Mouse (Mus musculus): ENCODE measurements around the gene Nlrp14.
"Not testable (repeated sequence)": the region's sequence is repeated elsewhere in the genome, so short reads cannot be mapped to it uniquely, and the experiment has no call there.

Gene Nlrp14

DNA sequence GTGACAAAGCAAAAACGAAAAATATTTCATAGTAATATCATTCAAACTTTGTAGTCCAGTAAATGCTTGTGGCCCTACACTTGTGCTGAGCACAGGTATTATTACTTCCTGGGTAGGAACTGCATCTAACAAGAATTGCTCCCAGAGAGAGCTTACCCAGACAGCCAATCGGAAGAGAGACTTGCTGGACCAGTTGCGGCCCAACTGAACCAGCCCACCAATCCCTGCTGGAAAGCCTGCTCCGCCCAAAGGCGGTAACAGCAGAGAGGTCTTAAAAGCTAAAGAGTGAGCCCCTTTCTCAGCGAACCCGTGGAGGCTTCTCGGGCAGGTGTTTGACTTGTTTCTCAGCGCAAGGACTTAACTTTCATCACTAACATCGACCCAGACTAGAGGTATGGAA lies at the start of gene Nlrp14:
Gene Nlrp14, plus strand, starts transcription at position 301 of the 400 bp plus-strand sequence.
- no peak for DNase-seq (ENCODE audit: low spot score in 2 of 2)

GRCm38 (mm10) chr7:107130983-107131382 lies 35.8 kb upstream of the Nlrp14 start, which contains the start of gene Olfr715:
Gene Olfr715 (minus strand): TSS chr7:107131083.
- not testable (repeated sequence) for DNase-seq (ENCODE audit: low spot score in 2 of 2)

- not testable (repeated sequence) for DNase-seq (ENCODE audit: low spot score in 2 of 2)
Measured at GRCm38 (mm10) chr7:107138027-107138426, 28.8 kb upstream of the Nlrp14 start, which contains the start of gene Olfr716. Gene Olfr716 (plus strand): TSS chr7:107138327.

DNA sequence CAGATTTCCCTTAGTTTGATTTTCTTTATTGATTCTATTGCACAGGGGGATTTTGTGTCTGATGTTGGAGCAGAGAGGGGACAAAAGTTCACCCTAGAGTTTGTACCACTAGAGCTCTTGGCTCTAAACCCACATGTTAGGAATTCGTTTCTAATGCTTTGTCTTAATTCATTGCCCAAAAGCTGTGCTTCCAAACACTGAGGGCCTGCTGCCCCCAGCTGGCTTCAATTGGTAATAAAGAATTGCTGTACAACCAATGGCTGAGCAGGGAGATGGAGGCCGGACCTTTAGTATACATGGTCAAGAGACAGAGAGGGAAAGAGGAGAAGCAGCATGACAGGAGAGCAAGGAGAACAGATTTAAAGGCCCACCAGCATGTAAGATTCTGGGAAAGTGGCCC lies 13.6 kb downstream of the Nlrp14 start:
- no peak for DNase-seq (ENCODE audit: low spot score in 2 of 2)

DNA sequence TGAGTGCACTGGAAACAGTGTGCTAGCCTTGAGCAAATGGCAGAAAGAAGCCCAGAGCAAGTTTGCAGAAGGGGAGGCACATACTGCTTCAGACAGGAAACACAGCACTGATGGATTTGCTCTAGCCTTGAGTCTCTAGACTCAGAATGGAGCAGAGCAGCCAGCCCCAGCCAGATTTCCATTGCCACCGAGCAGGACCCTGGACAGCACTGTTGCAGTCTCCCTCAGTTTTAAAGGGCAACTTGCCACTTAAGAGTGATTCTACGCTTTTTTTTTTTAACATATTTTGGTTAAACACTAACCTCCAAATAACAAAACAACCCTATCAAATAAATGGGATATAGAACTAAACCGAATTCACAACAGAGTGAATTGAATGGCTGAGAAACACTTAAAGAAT lies 35.0 kb downstream of the Nlrp14 start:
- DNase-seq (ENCODE audit: low spot score in 2 of 2) = no peak

DNA sequence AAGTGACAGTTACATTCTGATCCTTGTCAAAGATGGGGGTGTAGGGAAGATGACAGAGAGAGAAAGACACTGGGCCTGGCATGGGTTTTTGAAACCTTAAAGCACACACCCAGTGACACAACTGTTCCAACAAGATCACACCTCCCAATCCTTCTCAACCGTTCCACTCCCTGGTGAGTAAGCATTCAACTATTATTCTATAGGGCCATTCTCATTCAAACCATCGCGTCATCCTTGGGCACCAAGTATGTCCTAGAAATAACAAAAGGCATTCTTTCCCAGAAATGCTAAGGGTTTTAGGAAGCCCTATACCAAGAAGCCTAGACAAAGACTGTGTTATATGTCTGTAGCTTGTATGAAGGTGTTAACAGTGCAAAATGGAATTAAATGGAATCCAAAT lies 41.1 kb downstream of the Nlrp14 start:
- no peak for DNase-seq (ENCODE audit: low spot score in 2 of 2)

GRCm38 (mm10) chr7:107209204-107209860 lies 42.5 kb downstream of the Nlrp14 start, which contains the start of gene Rbmxl2:
Gene Rbmxl2 (plus strand): TSS chr7:107209445.
- DNase-seq (ENCODE audit: low spot score in 2 of 2) = peak in 1 of 2 experiments; percentile 5

GRCm38 (mm10) chr7:107210126-107210576 lies 43.4 kb downstream of the Nlrp14 start:
- no peak for DNase-seq (ENCODE audit: low spot score in 2 of 2)

DNA sequence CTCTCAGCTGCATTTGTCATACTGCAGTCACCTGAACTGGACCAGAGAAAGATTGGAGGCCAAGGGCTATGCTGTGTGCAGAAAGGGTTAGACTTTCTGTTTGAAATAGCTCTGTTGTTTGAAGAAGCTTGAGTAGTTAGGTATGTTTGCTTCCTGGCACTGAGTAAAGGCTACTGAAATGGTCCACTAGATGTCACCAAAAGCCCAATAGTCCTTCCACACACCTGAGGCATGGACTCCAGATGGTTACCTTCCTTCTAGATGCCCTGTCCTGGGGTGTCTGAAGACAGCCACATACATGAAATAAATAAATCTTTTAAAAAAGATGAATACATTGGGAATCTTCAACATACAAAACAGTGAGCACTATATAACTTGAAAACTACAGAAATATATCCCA lies 48.9 kb downstream of the Nlrp14 start:
- no peak for DNase-seq (ENCODE audit: low spot score in 2 of 2)

- no peak for DNase-seq (ENCODE audit: low spot score in 2 of 2)
Measured at GRCm38 (mm10) chr7:107216845-107217244, 50.1 kb downstream of the Nlrp14 start.

GRCm38 (mm10) chr7:107236854-107237253 lies 70.1 kb downstream of the Nlrp14 start:
- no peak for DNase-seq (ENCODE audit: low spot score in 2 of 2)

DNA sequence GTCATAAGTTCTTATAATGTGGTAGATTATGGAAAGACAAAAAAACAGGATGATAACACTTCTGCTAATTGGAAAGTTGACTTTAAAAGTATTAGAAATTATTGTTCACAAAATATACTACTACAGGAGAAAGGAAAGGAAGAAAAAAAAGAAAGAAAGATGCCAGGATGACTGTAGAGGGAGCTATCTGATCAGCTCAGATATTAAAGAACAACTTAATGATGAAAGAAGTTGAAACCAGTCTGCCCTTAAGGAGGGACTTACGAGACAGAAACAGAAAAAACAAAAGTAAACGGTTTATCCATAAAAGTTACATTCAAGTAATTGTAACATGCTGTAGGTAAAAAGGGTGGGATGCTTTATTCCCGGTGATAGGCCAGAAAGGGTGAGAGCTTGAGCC lies 70.7 kb downstream of the Nlrp14 start:
- DNase-seq (ENCODE audit: low spot score in 2 of 2) = no peak

- DNase-seq (ENCODE audit: low spot score in 2 of 2) = no peak
Measured at GRCm38 (mm10) chr7:107241371-107241883, 74.6 kb downstream of the Nlrp14 start.
